Mouse (Mus musculus): Measurements from ENCODE around the gene Baiap2l1.
A peak's percentile ranks its signal among the peaks of the same experiment; 100 is the strongest.

Gene Baiap2l1

GRCm38 (mm10) chr5:144257451-144258110, 100.3 kb downstream of the Baiap2l1 start:
- DNase-seq (ENCODE audit: low read depth) = no peak

GRCm38 (mm10) chr5:144256888-144257287, 101.0 kb downstream of the Baiap2l1 start:
- no peak for DNase-seq (ENCODE audit: low read depth)

- DNase-seq (ENCODE audit: low read depth) = no peak
Observed at GRCm38 (mm10) chr5:144256541-144256870, 101.4 kb downstream of the Baiap2l1 start.

DNA sequence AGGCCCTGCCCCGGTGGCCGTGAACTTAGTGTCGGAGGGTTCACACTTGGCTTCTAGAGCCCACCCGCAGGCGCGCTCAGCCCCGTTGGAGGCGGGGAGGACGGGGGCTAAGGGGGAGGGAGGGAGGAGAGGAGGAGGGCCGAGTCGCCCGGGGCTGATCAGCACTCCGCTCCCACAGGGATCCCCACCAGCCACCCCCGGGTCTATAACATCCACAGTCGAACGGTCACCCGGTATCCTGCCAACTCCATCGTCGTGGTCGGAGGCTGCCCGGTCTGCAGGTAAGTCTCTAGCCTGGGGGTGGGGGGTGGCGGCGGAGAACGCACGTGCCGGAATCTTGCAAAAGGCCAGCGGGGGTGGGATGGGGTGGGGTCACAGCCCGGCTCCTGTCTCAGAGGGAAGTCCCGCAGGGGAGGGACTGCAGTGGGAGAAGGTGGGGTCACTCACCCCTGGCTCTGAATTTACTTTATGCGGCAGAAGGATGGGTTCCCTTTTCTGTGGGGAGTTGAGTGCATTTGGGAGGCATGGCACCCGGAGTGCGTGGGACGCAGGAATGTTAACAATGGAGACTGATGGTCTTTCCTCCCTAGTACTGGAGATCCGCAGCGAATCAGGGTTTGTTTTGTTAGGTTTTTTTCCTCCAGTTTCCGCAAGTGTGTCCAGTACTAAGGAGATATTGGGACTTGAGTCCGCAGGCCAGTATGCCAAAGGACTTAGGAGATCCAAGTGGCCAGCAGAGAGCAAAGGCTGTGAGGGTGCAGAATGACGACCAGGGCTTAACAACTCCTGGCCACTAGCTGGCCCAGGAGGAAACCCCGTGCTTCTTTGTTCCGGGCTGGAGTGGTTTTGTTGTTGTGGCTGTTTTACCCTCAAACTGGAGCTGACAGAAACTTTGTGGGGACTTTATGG, 102.0 kb downstream of the Baiap2l1 start:
- peak; percentile 20 for DNase-seq (ENCODE audit: low read depth)

DNA sequence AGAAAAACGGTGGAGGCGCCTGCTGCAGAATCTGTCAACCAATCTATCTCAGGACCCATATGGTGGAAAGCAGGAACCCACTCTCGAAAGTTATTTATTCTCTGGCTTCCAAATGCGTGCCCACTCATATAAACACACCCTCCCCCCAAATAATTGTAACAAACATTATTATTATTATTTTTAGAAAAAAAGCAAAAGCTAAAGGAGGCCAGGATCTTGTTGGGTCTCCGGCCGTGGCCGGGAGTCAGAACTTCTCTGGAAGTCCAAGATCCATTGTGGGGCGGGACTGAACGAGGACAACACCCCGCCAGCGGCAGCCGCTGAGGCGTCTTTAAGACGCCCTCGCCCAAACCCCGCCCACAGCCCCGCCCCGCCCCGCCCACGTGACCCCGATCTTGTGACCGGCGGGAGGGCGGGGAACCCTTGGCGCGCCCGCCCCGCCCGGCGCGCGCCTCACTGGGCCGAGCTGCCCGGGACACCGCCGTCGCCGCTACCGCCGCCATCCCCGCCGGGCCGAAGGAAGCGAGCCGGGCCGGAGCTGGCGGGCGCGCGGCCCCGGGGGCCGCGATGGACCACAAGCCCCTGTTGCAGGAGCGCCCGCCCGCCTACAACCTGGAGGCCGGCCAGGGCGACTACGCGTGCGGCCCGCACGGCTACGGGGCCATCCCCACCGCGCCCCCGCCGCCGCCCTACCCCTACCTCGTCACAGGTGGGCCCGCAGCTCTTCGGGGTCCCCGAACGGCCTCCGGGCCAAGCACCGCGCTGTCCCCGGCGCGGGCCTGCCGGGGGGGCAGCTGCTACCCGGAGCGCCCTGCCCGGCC, 102.9 kb downstream of the Baiap2l1 start:
- peak; percentile 83 for DNase-seq (ENCODE audit: low read depth)

- DNase-seq (ENCODE audit: low read depth) = peak; percentile 41
Observed at GRCm38 (mm10) chr5:144254122-144254810, 103.6 kb downstream of the Baiap2l1 start.

DNA sequence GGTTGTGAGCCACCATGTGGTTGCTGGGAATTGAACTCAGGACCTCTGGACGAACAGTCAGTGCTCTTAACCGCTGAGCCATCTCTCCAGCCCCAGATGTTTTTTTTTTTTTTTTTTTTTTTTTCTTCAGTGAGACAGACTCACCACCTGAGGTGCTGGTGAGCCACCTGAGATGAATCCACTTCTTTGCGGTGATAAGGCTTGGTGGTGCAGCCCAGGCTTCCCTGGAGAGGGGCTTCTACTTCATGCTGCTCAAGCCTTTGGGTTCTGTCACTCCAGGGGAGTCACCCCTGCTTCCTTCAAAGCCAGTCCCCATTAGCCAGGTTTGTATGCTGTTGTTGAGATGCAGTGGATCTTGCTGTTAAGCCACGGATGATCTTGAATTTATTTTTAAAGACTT, 104.7 kb downstream of the Baiap2l1 start:
- no peak for DNase-seq (ENCODE audit: low read depth)

- no peak for DNase-seq (ENCODE audit: low read depth)
Observed at GRCm38 (mm10) chr5:144251876-144252577, 105.9 kb downstream of the Baiap2l1 start.

- no peak for DNase-seq (ENCODE audit: low read depth)
Observed at GRCm38 (mm10) chr5:144249871-144250270, 108.0 kb downstream of the Baiap2l1 start.

DNA sequence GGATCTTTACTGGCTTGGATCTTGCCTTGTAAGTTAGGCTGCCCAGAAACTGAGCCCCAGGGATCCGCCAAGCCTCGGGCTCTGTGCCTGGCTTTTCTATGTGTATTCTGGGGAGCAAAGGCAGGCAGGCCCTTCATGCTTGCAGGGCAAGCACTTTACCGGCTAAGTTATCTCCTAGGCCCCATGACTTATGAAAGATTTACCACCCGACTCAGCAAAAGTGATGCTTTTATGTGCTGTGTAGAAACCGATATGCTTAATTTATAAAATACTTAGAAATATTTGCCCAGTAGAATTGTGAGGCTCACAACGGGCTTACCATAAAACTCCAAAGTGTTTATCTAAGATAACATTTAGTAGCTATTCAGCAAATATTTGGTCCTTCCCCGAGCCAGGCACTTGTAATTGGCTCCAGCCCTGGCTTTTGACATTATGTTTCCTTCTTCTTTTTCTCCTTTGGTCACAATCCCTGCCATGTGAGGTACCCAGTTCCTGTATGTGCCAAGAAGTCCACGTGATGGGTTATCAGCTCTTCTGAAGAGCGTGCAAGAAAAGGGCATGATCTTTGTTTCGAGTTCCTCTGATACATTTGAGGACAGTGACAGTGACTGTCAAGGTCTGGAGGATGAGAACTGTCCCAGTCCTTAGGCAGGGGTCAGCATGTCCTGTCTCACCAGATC, 109.9 kb downstream of the Baiap2l1 start:
- DNase-seq (ENCODE audit: low read depth) = no peak

GRCm38 (mm10) chr5:144247307-144247706, 110.6 kb downstream of the Baiap2l1 start:
- no peak for DNase-seq (ENCODE audit: low read depth)

DNA sequence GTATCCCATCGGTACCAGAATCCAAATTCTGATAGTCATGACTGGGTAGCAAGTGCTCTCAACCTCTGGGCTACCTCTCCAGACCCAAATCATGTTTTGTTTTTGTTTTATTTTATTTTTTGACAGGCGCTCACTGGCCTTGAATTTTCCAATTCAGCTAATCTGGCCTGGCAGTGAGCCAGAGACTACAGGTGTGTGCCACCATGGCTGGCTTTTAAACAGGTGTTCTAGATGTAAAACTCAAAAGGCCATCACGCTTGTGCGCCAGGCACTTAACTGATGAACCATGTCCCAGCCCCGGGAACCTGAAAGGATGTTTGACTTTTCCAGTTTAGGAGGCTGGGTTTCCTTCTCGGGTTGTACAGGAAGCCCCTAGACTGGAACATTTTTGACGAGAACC, 111.2 kb downstream of the Baiap2l1 start:
- no peak for DNase-seq (ENCODE audit: low read depth)

- DNase-seq (ENCODE audit: low read depth) = no peak
Observed at GRCm38 (mm10) chr5:144245592-144245991, 112.3 kb downstream of the Baiap2l1 start.

DNA sequence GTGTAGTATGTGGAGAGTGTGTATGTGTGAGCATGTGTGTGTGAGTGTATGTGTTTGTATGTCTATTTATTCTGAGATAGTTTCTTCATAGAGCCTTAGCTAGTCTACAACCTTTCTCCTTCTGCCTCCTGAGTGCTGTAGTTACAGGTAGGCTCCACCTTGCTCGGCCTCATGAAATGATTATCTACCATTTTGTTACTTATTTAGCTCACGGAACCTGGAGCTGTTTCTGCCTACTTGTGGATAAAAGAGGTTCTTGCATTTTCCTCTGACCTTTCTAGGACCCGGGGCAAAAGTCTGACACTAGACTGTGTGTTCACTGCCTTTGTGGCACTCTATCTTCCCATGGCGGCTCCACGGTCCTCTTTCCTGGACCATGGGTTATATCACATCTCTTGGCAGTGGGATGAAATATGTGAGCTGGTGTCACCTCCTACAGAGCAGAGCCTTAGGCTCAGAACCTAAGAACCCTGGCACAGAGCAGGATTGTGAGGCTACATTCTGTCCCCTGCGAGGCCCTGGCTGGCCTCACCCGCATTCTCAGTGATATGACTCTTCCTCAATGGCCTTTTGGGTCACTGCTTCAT, 113.9 kb downstream of the Baiap2l1 start, which contains the start of gene Bri3:
Gene Bri3 (plus strand): TSS at position 537 of the 587 bp plus-strand sequence.
- no peak for DNase-seq (ENCODE audit: low read depth)

DNA sequence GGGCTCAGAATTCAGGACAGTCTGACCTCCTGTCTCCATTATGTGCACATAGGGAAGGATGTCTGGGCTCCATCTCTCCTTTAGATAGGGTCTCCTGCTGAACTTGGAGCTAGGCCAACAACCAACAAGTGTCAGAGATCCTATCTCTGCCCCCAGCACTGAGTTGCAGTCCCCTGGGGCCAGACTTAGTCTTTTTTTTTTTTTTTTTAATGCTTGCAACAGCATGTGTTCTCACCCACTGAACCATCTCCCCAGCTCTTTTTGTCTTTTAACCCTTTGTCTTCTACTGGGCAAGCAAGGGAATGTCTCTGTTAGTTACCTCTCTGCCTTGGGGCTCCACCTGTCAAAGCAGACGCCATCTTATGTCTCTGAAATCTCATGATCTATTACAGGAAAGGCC, 118.9 kb downstream of the Baiap2l1 start:
- DNase-seq (ENCODE audit: low read depth) = no peak

DNA sequence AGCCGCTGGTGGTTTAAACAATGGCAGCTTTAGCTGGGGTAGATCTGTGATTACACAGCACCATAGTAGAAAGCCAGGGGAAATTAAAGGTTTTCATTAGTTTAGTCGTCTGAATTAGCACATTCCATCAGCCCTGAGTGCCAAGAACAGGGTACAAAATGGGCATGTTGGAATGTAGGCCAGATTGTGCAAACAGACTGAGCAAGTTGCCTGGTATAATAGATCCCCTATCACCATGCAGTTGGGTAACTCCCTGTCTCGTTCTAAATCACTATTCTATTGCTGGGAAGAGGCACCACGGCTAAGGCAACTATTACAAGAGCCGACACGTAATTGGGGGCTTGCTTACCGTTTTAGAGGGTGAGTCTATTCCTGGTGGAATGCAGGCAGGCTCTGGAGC, 123.2 kb downstream of the Baiap2l1 start:
- DNase-seq (ENCODE audit: low read depth) = no peak

GRCm38 (mm10) chr5:144234222-144234621, 123.7 kb downstream of the Baiap2l1 start:
- no peak for DNase-seq (ENCODE audit: low read depth)

- DNase-seq (ENCODE audit: low read depth) = no peak
Observed at GRCm38 (mm10) chr5:144232531-144232930, 125.4 kb downstream of the Baiap2l1 start.

- DNase-seq (ENCODE audit: low read depth) = no peak
Observed at GRCm38 (mm10) chr5:144231410-144231809, 126.5 kb downstream of the Baiap2l1 start.

DNA sequence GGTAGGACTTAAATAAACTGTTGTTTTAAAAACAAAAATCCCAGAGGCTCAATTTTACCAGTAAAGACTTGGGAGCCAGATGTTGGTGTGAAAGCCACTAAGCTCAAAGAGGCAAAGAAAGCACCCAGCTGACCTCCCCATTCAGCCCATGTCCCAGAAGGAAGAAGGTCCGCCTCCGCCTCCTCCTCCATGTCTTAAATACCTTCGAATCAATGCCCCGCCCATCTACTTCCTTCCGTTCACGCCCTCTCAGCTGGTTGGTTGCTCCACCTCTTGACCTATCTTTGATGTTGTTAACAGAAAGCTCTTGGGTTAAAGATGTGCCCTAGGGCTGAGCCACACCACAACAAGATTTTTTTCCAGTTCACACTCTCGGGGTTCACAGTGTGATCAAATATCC, 127.7 kb downstream of the Baiap2l1 start:
- no peak for DNase-seq (ENCODE audit: low read depth)

Measured in c-Kit-positive CD71-positive TER-119-negative erythroid progenitor cells, embryonic 14.5 days (primary cell).